Mouse (Mus musculus): ENCODE data around the gene Tmem159.

The Tmem159 gene

DNA sequence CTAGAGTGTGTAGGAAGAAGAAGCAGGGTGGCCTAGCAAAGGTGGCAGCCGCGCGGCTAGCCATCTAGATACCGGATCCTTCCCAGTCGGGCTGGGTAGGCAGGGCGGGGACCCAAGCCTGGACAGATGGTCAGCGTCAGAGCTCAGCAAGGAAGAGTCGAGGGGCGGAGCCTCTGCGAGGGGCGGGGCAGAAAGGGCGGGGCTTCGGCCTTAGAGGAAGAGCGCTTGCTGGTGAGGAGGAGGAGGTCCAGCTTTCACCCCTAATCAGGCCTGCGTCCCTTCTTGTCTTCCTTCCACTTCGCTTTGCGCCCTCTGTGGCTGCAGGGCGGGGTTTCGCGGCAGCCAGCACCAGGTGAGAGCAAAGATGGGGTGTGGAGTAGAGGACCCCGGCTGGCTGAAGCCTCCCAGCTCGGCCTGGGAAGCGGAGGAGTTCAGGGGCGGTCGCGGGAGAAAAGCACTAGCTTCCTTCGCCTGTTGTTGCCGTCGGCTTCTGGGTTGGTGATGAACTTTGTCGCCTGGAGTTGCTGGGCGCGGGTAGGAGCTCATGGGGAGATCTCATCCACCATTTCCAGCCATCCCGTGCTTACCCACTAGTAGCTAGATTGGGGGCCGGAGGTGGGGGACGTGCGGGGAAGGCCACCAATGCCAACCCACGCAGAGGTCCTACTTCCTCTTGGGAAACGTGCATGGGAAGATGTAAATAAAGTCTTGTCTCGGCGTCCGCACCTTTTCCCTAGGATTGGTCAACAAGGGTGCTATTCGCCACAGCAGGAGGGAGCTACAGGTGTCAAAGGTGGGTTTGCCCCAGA is at the start of gene Tmem159:
TSS of gene Tmem159 (plus strand) at position 190 of the 809 bp plus-strand sequence.
- peak; percentile 55 for DNase-seq (ENCODE audit: low read depth, low spot score)

- DNase-seq (ENCODE audit: low read depth, low spot score): no peak
Observed at GRCm38 (mm10) chr7:120054016-120054415, 48.1 kb upstream of the Tmem159 start.

DNA sequence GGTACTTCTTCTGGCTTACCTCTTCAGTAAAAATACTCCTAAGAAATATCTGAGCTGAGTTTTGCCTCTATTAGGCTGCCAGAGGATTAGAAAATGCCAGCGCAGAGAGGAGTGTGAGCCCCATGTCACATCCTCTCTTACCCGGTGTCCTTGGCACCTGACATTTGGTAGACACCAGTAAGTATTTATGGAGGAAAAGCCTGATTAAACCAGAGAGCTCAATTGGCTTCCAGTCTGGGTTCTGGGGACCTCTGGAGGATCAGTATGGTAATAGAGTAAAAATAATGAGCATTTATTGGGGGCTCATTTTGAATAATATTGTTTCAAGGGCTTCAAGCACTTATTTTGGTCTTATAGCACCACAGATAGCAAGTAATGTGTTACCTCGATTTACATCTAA is 46.7 kb upstream of the Tmem159 start:
- no peak for DNase-seq (ENCODE audit: low read depth, low spot score)

DNA sequence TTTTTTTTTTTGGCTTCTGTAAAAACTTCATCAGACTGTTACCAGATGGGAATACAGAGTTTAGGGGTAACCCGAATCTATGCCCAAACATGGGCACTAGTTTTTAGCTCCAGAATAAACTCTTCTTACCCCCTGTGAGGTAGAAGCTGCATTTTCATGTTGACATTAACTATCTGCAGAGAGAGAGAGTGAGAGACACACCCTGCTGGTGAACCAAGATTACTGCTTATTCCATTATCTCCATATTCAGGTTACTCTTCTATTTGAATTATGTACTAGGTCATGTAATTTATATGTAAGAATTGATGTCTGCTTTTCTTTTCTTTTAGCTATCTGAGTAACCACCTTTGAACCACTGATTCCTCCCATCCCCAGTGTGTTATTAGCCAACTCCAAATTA is 38.1 kb upstream of the Tmem159 start:
- DNase-seq (ENCODE audit: low read depth, low spot score): no peak

- DNase-seq (ENCODE audit: low read depth, low spot score): no peak
Observed at GRCm38 (mm10) chr7:120068114-120068513, 34.0 kb upstream of the Tmem159 start.

GRCm38 (mm10) chr7:120069164-120069563 is 33.0 kb upstream of the Tmem159 start:
- no peak for DNase-seq (ENCODE audit: low read depth, low spot score)

GRCm38 (mm10) chr7:120080177-120080576 is 22.0 kb upstream of the Tmem159 start:
- no peak for DNase-seq (ENCODE audit: low read depth, low spot score)

DNA sequence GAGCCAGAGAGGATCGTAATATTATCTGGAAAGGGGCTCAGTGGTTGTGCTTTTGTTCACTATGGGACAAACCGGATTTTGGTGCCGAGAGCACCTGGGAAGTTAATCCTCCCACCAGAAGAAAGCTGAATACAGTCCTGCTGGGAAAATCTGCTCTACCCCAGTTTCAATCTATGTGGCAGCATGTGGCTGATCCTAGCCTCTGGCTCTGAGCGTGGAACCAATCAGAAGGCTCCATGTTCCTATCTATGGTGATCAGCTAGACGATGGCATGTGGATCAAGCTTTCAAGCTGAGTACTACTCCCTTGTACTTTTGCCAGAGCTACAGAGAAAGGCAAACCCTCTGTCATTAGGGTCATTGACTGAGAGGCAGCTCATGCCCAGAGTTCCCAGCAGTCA is 9.1 kb upstream of the Tmem159 start:
- no peak for DNase-seq (ENCODE audit: low read depth, low spot score)

- DNase-seq (ENCODE audit: low read depth, low spot score): no peak
Observed at GRCm38 (mm10) chr7:120094216-120094615, 7.9 kb upstream of the Tmem159 start.

GRCm38 (mm10) chr7:120095180-120095579 is 7.0 kb upstream of the Tmem159 start, which contains the start of gene Dnah3:
Dnah3 (minus strand) TSS chr7:120095280.
- DNase-seq (ENCODE audit: low read depth, low spot score): no peak

- no peak for DNase-seq (ENCODE audit: low read depth, low spot score)
Observed at GRCm38 (mm10) chr7:120097845-120098244, 4.3 kb upstream of the Tmem159 start.

GRCm38 (mm10) chr7:120098403-120098802 is 3.8 kb upstream of the Tmem159 start:
- peak; percentile 15 for DNase-seq (ENCODE audit: low read depth, low spot score)

DNA sequence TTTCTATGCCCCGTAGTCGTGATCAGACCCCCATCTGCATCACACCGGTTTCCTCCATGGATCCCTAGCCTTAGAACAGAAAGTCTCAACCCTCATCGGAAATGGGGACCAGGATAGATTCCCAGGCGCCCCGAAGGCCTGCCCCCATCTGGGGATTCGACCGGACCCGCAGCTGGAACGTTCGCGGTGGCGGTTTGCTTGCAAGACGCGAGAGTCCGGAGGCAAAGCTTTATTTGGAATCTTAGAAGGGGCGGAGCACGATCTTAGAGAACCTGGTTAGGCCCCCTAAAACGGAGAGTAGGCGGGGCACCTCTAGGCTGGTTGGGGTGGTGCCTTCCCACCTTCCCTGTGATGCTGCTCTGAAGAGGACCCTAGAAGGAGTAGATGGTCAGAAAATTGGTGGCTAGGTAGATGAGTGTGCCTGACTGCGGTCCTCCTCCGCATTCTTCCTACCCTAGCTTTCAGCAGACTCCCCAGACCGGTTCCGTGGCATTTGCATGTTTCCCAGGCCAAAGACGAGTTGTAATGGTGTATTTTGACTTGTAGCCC is 940 bp downstream of the Tmem159 start:
- DNase-seq (ENCODE audit: low read depth, low spot score): no peak

- DNase-seq (ENCODE audit: low read depth, low spot score): no peak
Observed at GRCm38 (mm10) chr7:120104975-120105374, 2.8 kb downstream of the Tmem159 start.

DNA sequence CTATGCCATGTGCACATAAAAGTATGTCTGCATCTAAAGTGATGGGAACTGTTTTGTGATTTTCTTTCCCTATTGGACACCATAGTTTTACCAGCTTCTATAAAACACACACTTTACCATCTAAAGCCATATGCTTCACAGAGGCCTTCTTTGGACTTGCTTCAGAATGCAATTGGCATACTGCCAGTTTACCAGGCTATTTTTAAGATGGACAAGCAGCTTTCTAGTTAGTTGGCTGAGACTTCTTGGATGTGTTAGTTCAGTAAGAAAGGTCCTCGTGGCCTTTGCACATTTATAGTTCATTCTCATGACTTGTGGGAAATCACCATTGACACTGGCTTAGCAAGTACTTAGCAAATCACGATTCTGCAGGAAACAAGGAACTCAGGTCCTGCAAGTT is 4.2 kb downstream of the Tmem159 start:
- no peak for DNase-seq (ENCODE audit: low read depth, low spot score)

- DNase-seq (ENCODE audit: low read depth, low spot score): no peak
Observed at GRCm38 (mm10) chr7:120109676-120110075, 7.5 kb downstream of the Tmem159 start.

- no peak for DNase-seq (ENCODE audit: low read depth, low spot score)
Observed at GRCm38 (mm10) chr7:120116976-120117375, 14.8 kb downstream of the Tmem159 start.

- DNase-seq (ENCODE audit: low read depth, low spot score): no peak
Observed at GRCm38 (mm10) chr7:120117529-120117928, 15.4 kb downstream of the Tmem159 start.

- no peak for DNase-seq (ENCODE audit: low read depth, low spot score)
Observed at GRCm38 (mm10) chr7:120123776-120124175, 21.6 kb downstream of the Tmem159 start.

DNA sequence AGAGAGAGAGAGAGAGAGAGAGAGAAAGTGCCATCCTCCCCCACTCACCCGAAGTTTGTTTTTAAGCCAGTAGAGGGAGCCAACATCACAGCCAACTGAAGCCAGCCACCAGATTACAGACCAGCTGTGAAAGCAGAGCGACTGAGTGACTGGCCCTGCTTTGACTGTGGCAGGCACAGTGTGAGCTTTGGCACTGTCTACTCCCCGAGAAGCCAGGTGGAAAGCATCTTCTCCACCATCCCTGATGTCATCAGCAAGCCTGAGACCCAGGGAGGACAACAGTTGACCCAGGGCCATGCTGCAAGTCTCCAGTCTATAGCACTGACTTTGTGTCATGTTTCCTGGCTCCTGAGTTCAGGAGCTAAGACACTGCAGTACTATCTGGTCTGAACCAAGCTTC is 22.7 kb downstream of the Tmem159 start:
- peak; percentile 13 for DNase-seq (ENCODE audit: low read depth, low spot score)

DNA sequence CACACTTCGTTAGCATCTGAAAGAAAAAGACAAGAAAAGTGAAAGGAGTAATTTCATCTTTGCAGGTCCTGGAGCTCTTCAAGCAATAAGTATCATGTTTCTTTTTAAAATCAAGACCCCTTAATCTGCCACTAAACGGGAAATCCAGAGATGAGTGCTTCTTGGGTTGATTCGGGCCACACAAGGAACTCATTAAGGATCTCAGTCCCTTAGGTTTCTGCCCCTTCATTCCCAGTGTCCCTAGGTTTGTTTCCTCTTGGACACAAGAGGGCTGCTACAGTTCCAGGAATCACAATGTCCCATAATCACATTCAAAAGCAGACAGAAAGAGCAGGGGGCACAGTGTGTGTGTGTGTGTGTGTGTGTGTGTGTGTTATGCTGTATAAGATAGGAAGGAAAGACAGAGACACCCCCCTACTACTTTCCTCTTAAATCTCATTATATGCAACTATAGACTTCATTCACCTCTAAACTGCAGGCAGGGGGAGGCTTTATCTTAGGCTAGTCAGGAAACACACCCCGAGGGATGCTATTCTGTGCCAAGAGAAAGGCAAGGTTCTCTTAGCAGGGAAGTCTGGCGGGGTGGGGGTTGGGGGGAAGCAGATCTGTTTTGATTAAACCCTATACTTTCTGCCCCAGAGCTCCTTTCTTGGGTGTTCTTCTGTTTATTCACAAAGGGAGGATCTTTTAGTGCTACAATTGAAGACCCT is 25.0 kb downstream of the Tmem159 start:
- DNase-seq (ENCODE audit: low read depth, low spot score): no peak

DNA sequence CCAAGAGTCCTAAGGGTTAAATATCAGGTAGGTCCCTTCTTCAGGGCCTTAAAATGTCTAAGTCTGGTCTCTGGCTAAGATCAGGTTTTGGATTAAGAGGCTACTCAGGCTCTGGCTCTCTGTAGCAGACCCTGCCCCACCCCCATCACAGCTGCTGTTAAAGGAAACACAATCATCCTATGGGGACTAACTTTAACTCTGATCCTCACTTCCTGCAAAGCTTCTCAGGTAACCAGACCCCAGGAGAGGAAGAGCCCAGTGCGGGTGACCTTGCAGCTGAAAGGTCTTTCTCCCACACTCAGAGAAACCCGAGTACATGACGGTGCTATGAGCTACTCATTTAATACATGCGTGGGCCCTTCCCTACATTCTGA is 25.5 kb downstream of the Tmem159 start:
- DNase-seq (ENCODE audit: low read depth, low spot score): no peak

DNA sequence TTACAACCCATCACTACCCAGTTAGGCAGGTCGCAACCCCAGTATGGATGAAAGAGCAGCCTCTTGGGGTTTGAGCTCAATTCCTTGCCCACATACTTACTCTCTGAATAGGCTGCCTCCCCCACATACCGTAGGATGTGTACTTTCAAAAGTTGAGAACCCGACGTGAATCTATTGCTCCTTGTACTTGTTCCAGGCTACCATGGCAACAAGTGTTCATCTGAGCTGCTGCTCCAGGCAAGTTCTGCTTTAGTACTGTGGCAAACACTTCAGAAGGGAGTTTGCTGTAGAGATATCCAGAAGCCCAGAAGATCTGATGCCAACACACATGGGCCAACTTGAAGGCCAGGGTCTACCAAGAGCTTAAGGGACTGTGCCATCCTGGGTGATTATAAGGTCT is 26.8 kb downstream of the Tmem159 start:
- no peak for DNase-seq (ENCODE audit: low read depth, low spot score)
